Mouse (Mus musculus) thymus, adult 2 months (tissue): ENCODE results near the gene Slc6a17. TPM values are rescaled to one million over a fixed set of nuclear protein-coding genes. Genes with fewer than 3 reads are reported as not detected.

Source experiments
- DNase-seq: peaks from one replicate; pipeline ENCODE4 v3.0.0; 2021
- H3K27ac ChIP-seq: fragments of 200-500 bp; 2 replicates; pipeline ENCODE4 v1.5.1; 2012; ENCODE audit warnings: low read length, control low read depth; ENCODE audit not compliant: control insufficient read depth, insufficient read depth
- H3K27me3 ChIP-seq: fragments of 200-500 bp; 2 replicates; pipeline ENCODE4 v1.6.1; 2012; ENCODE audit warnings: mild to moderate bottlenecking, low read length, moderate library complexity, mixed read lengths; ENCODE audit not compliant: control insufficient read depth, insufficient read depth
- H3K36me3 ChIP-seq: fragments of 200-500 bp; 2 replicates; pipeline ENCODE4 v1.6.1; 2012; ENCODE audit warnings: mild to moderate bottlenecking, low read length, moderate library complexity; ENCODE audit not compliant: control insufficient read depth, insufficient read depth
- H3K4me1 ChIP-seq: fragments of 200-500 bp; replicated peaks from 2 replicates; pipeline ENCODE4 v1.6.1; 2012; ENCODE audit warnings: low read length; ENCODE audit not compliant: control insufficient read depth, insufficient read depth
- H3K4me3 ChIP-seq: fragments of 200-500 bp; 2 replicates; pipeline ENCODE4 v1.5.1; 2012; ENCODE audit warnings: mild to moderate bottlenecking, low read length, control low read depth, moderate library complexity; ENCODE audit not compliant: control insufficient read depth, insufficient read depth
- CTCF ChIP-seq: fragments of 200-500 bp; IDR thresholded peaks from 2 replicates; pipeline ENCODE4 v1.5.1; 2012; ENCODE audit warnings: mild to moderate bottlenecking, control low read depth, low read length, moderate library complexity, borderline replicate concordance; ENCODE audit not compliant: control insufficient read depth, poor library complexity, insufficient read depth; ENCODE audit errors: extremely low read depth
- POLR2A ChIP-seq: fragments of 200-500 bp; IDR thresholded peaks from 2 replicates; pipeline ENCODE4 v1.6.1; 2012; ENCODE audit warnings: mild to moderate bottlenecking, low read length, control low read depth, moderate library complexity; ENCODE audit not compliant: control insufficient read depth, poor library complexity, insufficient read depth; ENCODE audit errors: extremely low read depth
- WGBS: fragments of 180-500 bp; shearing (Covaris S2); methylation state at CpG from one replicate; pipeline ENCODE4 v1.1.7; 2018; 5-methylcytosine and 5-hydroxymethylcytosine counted together
- polyA plus RNA-seq: library from polyadenylated mRNA; depleted of rRNA; stranded (reverse); fragments of >200 nt; gene quantifications from 2 replicates; pipeline ENCODE4 v1.2.3, GENCODE M21; 2012; rRNA removed

The Slc6a17 gene
- polyA plus RNA-seq, 1 experiment, result 0.53 TPM

DNA sequence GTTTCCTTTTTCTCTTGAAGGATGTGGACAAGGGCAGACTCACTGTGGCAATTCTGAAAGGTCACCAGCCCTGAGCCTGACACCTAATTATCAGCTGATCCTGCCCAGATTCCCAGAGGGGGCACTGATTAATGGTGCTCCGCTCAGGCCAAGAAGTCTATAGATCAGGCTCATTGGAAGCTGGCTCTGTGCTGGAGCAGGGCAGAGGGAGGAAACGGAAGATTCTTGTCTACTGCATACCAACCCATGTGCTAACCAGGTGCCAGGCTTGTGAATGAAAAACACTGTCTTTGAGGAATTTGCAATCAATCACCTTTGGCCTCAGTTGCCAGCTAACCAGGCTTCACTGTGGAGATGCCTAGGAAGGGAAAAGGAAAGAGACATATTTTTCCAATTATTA lies 97.7 kb downstream of the Slc6a17 start:
- no peak for TF ChIP-seq CTCF
- no peak for TF ChIP-seq POLR2A
- H3K36me3 ChIP-seq, result no peaks in the 10 kb centered on the region
- 94% methylated on average over 2 of the region's 2 CpGs for WGBS

More for the DNA sequence above, 97.7 kb downstream of the Slc6a17 start:
- no peaks in the 10 kb centered on the region for H3K27me3 ChIP-seq
- H3K4me1 ChIP-seq, result no peaks in the 10 kb centered on the region
- no peak for DNase-seq
- no peak overlapping the region for H3K4me3 ChIP-seq
- H3K27ac ChIP-seq, result no peak overlapping the region

Other genes starting within 250 kb of the Slc6a17 start
- 109 and 126 TPM in 2 replicates for gene Lamtor5, start 239.2 kb downstream of the Slc6a17 start, polyA plus RNA-seq
- 0.11 and 0.20 TPM in 2 replicates for gene Slc16a4, start 226.8 kb downstream of the Slc6a17 start, polyA plus RNA-seq
- 16.4 and 20.9 TPM in 2 replicates for gene Rbm15, start 184.3 kb downstream of the Slc6a17 start, polyA plus RNA-seq
- gene Kcnc4, start 58.5 kb downstream of the Slc6a17 start, polyA plus RNA-seq, result 0.31 and 0.43 TPM in 2 replicates
- 0.07 and 0.09 TPM in 2 replicates for gene Ubl4b, start 37.1 kb upstream of the Slc6a17 start, polyA plus RNA-seq
- gene Alx3, start 77.0 kb upstream of the Slc6a17 start, polyA plus RNA-seq, result 0.20 and 0.27 TPM in 2 replicates
- not detected in 2 replicates for gene Gm10961, start 113.3 kb upstream of the Slc6a17 start, polyA plus RNA-seq
- gene Strip1, start 113.7 kb upstream of the Slc6a17 start, polyA plus RNA-seq, result 75.7 and 86.7 TPM in 2 replicates
- gene Ahcyl1, start 178.5 kb upstream of the Slc6a17 start, polyA plus RNA-seq, result 54.4 and 61.2 TPM in 2 replicates
- 10.7 and 12.5 TPM in 2 replicates for gene Csf1, start 242.5 kb upstream of the Slc6a17 start, polyA plus RNA-seq